Mouse (Mus musculus): ENCODE measurements around the gene Gm1123. TPM values are rescaled to one million over a fixed set of nuclear protein-coding genes. Genes with fewer than 3 reads are reported as not detected.

Gene Gm1123
- total RNA-seq, 1 experiment from 2014 or later, result not detected

- ATAC-seq (replicated peaks; ENCODE audit: low read depth, poor library complexity, severe bottlenecking), result no peak
These were observed 75.7 kb downstream of the Gm1123 start for GRCm38 (mm10) chr9:98959851-98960250.

GRCm38 (mm10) chr9:98958628-98959027 is 76.9 kb downstream of the Gm1123 start:
- ATAC-seq (replicated peaks; ENCODE audit: low read depth, poor library complexity, severe bottlenecking), result no peak

GRCm38 (mm10) chr9:98957751-98958351 is 77.7 kb downstream of the Gm1123 start:
- no peak for ATAC-seq (replicated peaks; ENCODE audit: low read depth, poor library complexity, severe bottlenecking)

Other genes with a start within 250 kb of the Gm1123 start
- gene Prr23a1, start 193.2 kb downstream of the Gm1123 start, total RNA-seq (2017), result not detected in 2 replicates
- not detected in 2 replicates for gene Prr23a2, start 179.2 kb downstream of the Gm1123 start, total RNA-seq (2017)
- not detected in 2 replicates for gene Prr23a3, start 170.9 kb downstream of the Gm1123 start, total RNA-seq (2017)
- gene 7420426K07Rik, start 132.6 kb downstream of the Gm1123 start, total RNA-seq (2017), result not detected in 2 replicates
- not detected in 2 replicates for gene Foxl2, start 80.4 kb downstream of the Gm1123 start, total RNA-seq (2017)
- gene Faim, start 49.3 kb downstream of the Gm1123 start, total RNA-seq (2017), result 108 and 160 TPM in 2 replicates
- gene Pik3cb, start 104.9 kb upstream of the Gm1123 start, total RNA-seq (2017), result 4.5 and 5.8 TPM in 2 replicates
- gene Faiml, start 201.5 kb upstream of the Gm1123 start, total RNA-seq (2017), result not detected in 2 replicates
- 49.0 and 71.4 TPM in 2 replicates for gene Cep70, start 207.7 kb upstream of the Gm1123 start, total RNA-seq (2017)

Data from common myeloid progenitor, adult 5-6 weeks (primary cell).